Mouse (Mus musculus): Measurements from ENCODE around the gene Sh3bgrl3.
A peak's percentile ranks its signal among the peaks of the same experiment; 100 is the strongest.
"Not testable (repeated sequence)": the region's sequence is repeated elsewhere in the genome, so short reads cannot be mapped to it uniquely, and the experiment has no call there.

The Sh3bgrl3 gene

GRCm38 (mm10) chr4:134128221-134128982 lies at the start of gene Sh3bgrl3:
Gene Sh3bgrl3, minus strand, starts transcription at chr4:134128789.
- peak; percentile 91 for DNase-seq (ENCODE audit: low spot score)

DNA sequence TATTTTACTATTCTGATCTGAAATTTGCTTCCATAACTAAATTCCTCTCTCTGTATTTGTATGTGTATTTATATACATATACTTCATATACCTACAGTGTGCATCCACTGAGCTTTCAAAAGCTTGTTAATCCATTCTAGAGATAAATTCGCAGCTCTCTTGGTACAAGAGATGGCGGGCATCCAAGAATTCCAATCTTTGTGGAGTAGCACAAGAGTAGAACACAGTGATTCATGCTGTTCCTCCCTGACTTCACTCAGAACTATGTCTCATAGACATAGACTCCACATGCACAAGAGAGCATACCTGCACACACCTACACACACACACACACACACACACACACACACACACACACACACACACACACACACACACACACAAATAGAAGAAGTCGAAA lies 43.8 kb upstream of the Sh3bgrl3 start:
- DNase-seq (ENCODE audit: low spot score) = no peak

DNA sequence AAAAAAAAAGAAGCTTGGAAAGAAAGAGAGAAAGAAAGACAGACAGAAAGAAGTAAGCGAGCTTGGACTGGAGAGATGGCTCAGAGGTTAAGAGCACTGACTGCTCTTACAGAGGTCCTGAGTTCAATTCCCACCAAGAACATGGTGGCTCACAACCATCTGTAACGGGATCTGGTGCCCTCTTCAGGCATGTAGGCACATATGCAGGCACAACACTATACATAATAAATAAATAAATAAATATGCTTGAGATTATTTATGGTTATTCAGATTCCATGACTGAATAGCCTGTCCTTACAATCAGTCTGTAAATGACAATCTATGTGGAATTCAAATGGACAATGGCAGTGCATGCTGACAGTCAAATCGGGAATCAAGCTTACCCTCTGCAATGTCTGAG lies 38.3 kb upstream of the Sh3bgrl3 start:
- DNase-seq (ENCODE audit: low spot score) = no peak

- DNase-seq (ENCODE audit: low spot score) = no peak
These were observed 37.2 kb upstream of the Sh3bgrl3 start for GRCm38 (mm10) chr4:134165548-134166465.

DNA sequence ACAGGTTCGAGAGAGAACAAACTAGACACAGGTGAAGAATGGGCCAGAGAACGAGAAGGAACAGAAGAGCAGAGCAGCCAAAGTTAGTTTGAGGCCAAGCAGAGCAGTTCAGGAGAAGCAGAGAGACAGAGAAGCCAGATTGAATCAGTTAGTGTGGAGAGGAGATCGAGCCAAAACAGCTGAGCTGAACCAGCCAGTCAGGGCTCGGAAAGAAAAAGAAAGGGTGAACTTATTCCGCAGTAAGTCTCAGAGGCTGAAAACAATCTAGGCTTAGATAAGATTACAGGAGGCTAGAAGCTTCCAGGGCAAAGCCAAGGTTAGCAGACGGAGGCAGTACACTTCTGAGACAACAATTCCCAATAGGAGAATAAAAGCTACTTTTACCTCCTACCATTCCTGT lies 36.4 kb upstream of the Sh3bgrl3 start:
- no peak for DNase-seq (ENCODE audit: low spot score)

DNA sequence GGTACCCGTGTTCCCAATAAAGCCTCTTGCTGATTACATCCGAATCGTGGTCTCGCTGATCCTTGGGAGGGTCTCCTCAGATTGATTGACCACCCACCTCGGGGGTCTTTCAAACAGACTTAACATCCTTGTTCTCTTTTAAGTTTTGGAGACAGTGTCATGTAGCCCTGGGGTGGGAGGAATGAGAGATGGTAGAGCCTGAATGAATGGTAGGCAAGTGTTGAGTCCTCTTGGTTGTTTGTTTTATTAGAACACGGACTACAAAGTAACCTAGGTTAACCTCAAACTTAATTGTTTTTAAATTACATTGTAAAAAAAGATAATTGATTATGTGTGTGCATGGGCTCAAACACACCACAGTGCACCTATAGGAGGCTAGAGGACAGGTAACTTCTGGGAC lies 36.0 kb upstream of the Sh3bgrl3 start:
- no peak for DNase-seq (ENCODE audit: low spot score)

DNA sequence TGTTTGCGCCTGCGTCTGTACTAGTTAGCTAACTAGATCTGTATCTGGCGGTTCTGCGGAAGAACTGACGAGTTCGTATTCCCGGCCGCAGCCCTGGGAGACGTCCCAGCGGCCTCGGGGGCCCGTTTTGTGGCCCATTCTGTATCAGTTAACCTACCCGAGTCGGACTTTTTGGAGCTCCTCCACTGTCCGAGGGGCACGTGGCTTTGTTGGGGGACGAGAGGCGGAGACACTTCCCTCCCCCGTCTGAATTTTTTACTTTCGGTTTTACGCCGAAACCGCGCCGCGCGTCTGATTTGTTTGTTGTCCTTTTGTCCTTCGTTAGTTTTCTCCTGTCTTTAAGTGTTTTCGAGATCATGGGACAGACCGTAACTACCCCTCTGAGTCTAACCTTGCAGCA lies 31.5 kb upstream of the Sh3bgrl3 start:
- peak; percentile 36 for DNase-seq (ENCODE audit: low spot score)

GRCm38 (mm10) chr4:134158774-134159173 lies 30.2 kb upstream of the Sh3bgrl3 start:
- no peak for DNase-seq (ENCODE audit: low spot score)

DNA sequence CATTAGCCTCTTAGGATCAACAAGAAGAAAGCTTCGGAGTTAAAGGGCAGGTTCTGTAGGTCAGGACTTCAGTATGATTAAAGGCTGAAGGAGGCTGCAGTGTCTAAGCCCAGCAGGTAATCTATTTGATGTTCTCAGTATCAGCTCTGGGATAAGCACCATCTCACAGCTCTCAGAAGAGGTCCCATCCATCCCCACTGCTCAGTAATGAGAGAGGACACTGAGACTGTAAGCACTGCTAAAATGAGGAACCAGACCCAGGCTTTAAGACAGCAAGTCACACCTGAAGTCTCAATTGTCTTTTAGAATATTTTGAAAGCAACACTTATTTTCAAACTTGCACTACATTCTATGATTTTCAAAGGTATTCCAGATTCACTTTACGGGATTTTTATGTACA lies 29.0 kb upstream of the Sh3bgrl3 start:
- DNase-seq (ENCODE audit: low spot score) = no peak

DNA sequence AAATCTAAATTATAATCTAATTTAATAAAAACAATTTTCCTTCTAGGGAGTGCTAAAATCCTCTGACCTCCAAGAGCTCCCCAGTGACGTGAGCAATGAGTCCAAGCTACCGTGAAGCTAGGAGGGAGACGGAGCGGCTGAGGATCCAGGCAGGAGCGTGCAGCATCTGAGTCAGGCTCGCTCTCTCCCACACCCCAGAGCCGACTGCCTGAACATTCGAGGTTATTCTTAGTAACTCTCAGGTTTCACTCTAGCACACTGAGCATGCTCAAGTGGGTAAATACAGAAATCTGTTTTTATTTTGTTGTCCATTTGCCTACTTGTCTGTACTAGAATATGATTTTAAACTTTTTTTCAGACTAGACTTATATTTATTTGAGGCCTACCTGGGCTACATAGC lies 28.2 kb upstream of the Sh3bgrl3 start:
- peak; percentile 37 for DNase-seq (ENCODE audit: low spot score)

DNA sequence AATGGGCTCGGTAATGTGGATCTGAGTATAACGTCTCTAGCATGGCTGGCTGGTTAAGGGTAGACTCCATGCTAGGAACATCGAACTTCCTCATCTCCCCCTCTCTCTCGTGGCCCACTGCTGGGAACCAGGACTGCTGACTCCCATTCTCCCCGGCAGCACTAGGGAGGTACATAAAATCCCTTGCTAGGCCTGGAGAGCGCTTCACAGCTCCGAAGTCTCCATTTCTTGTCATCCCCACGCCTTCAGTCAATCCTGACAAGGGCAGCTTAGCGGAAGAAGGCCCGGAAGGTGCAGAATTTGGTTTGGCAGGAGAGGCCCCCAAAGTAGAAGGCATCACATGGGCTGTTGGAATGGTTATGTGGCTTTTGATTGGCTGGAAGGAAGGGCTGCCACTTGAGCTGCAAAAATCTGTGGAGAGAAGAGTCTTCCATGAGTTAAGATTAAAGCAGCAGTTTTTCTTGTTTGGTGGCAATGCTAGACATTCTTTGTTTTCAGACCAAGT lies 27.4 kb upstream of the Sh3bgrl3 start:
- DNase-seq (ENCODE audit: low spot score) = no peak

- no peak for DNase-seq (ENCODE audit: low spot score)
These were observed 26.9 kb upstream of the Sh3bgrl3 start for GRCm38 (mm10) chr4:134155531-134155930.

DNA sequence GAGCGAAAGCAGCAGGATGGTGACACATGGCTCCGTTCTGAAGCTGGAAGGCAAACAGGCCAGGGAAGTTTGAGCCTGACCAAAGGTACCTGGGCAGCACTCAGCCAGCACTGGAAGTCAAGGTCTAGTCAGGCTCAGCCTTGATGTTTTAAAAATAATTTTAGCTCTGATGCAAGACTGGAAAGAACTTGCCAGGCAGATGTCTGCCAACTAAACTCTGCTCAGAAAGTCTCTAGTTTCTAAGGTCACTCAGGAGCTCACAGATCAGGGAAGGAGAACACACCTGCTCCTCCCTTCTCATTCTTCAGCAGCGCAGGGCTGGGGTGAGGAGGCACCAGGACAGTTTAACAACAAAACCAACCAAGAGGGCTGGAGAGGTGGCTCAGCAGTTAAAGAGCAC lies 25.8 kb upstream of the Sh3bgrl3 start:
- DNase-seq (ENCODE audit: low spot score) = no peak

DNA sequence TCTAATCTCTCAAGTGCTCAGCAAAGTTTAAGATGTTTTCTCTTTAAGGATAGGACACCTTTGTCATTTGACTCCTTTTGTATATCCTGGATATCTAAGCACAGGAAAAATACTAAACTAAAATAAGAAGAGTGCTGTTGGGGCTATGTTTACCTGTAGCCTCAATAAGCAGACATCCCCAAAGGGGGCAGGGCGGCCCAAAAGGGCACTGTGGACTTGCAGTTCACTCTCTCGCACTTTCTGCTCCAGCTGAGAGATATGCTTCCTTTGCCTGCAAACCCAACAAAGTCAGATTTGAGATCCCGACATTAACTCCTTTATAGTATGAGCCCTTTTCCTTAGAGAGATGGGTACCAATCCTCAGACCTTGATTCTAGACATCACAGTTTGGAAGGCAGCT lies 25.1 kb upstream of the Sh3bgrl3 start:
- DNase-seq (ENCODE audit: low spot score) = no peak

- no peak for DNase-seq (ENCODE audit: low spot score)
These were observed 23.5 kb upstream of the Sh3bgrl3 start for GRCm38 (mm10) chr4:134152112-134152511.

GRCm38 (mm10) chr4:134149389-134149788 lies 20.8 kb upstream of the Sh3bgrl3 start:
- DNase-seq (ENCODE audit: low spot score) = no peak

DNA sequence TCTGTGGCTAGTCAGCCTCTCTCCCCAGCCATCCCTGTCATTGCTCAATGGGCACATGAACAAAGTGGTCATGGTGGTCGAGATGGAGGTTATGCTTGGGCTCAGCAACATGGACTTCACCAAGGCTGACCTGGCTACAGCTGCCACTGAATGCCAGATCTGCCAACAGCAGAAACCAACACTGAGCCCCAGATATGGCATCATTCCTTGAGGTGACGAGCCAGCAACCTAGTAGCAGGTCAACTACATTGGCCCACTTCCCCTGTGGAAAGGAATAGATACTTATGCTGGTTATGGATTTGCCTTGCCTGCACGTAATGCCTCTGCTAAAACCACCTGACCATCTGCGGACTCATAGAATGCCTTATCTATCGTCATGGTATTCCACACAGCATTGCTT lies 15.7 kb upstream of the Sh3bgrl3 start:
- DNase-seq (ENCODE audit: low spot score) = not testable (repeated sequence)

GRCm38 (mm10) chr4:134138857-134139256 lies 10.3 kb upstream of the Sh3bgrl3 start:
- no peak for DNase-seq (ENCODE audit: low spot score)

DNA sequence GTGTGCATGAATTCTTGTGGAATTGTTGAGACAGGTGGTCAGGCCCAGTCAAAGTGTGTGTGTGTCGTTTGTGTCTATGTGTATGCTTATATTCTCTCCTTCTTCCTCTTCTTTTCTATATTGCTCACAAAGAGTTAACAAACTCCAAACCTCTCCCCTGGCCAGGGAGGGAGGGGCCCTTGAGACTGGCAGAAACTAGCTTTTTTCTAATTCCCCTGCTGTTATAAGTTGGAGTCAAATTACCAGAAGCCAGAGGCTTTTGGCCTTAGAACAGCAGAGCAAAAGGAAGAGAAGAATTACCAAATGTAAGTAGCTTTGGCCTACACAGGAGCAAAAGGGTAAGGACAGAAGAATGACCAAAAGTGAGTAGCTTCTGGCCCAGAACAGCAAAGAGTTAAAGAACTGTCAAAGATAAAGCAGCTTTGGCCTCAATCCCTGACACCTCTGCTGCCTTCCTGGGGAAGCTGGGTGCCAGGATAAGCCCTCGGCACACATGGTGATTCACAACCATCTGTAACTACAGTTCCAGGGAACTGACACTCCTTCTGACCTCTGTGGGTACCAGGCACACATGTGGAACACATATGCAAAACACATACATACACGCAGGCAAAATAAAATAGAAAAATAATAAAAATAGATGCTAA lies 7.8 kb upstream of the Sh3bgrl3 start:
- no peak for DNase-seq (ENCODE audit: low spot score)

- DNase-seq (ENCODE audit: low spot score) = no peak
These were observed 4.0 kb upstream of the Sh3bgrl3 start for GRCm38 (mm10) chr4:134132519-134133095.

DNA sequence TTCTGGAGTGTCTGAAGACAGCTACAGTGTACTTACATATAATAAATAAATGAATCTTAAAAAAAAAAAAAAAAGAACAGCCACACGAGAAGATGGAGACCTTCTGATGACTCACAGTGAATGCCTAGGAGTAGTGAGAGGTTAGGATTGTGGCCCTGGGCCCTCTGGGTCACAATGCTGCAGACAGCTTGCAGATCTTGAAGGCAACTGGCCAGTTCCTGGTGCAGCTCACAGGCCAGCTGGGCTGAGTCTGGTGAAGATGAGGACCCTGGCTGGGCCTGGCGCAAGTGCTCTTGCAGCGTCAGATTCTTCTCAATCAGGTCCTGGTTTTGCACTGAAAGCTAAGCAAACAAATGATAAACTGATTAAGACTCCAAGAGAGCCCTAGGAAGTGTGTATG lies 3.5 kb upstream of the Sh3bgrl3 start:
- no peak for DNase-seq (ENCODE audit: low spot score)

DNA sequence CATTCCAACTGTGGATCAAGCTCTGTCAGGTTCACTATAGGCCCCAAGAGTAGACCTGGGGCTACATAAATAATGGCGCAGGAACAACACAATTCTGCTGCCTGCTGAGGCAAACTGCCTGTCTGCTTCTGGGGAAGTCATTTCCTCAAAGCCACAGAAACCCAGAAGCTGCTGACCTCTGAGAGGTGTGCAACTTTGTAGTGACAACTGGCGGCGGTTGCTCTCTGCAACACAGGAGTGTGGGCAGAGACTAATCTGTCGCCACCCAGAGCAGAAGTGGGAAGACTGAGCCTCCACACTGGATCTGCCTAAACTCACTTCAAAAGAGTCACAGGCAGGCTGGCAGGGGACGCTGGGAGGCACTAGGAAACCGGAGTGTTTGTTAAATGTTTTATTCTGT lies 893 bp upstream of the Sh3bgrl3 start:
- no peak for DNase-seq (ENCODE audit: low spot score)
